Mouse (Mus musculus) c-Kit-negative CD71-positive TER-119-positive erythroid progenitor cells, embryonic 14.5 days (primary cell): ENCODE results near the gene Tbk1.

Experiments used
- DNase-seq: peaks from one replicate; pipeline ENCODE4 v3.0.0-alpha.2; 2013; ENCODE audit warnings: low read depth, low spot score

The Tbk1 gene

GRCm38 (mm10) chr10:121499063-121499462, 87.5 kb downstream of the Tbk1 start:
- DNase-seq: no peak

GRCm38 (mm10) chr10:121498481-121498904, 88.1 kb downstream of the Tbk1 start:
- DNase-seq: no peak

GRCm38 (mm10) chr10:121497968-121498367, 88.6 kb downstream of the Tbk1 start:
- no peak for DNase-seq

GRCm38 (mm10) chr10:121496616-121497015, 90.0 kb downstream of the Tbk1 start:
- DNase-seq: no peak
